Mouse (Mus musculus) embryonic fibroblast, embryonic 13.5 days (primary cell): ENCODE data around the gene Dhx37.

Experiments
- CTCF ChIP-seq: IDR thresholded peaks from 2 replicates; pipeline ENCODE4 v1.5.1; 2011; ENCODE audit warnings: mild to moderate bottlenecking, control low read depth, low read length, moderate library complexity, borderline replicate concordance; ENCODE audit not compliant: insufficient read depth
- POLR2A ChIP-seq: IDR thresholded peaks from 2 replicates; pipeline ENCODE4 v1.6.1; 2011; ENCODE audit warnings: low read depth, mild to moderate bottlenecking, control low read depth, low read length, moderate library complexity

- TF ChIP-seq POLR2A = no peak
- TF ChIP-seq CTCF = no peak
Observed at GRCm38 (mm10) chr5:125470713-125471112, 36.8 kb upstream of the Dhx37 start.
